Mouse (Mus musculus) common myeloid progenitor, adult 5-6 weeks (primary cell): ENCODE measurements around the gene Hdac5. TPM values are rescaled to one million over a fixed set of nuclear protein-coding genes. Genes with fewer than 3 reads are reported as not detected.

Source experiments
- ATAC-seq: replicated peaks from 2 replicates; pipeline ENCODE4 v1.8.0; 2016; ENCODE audit warnings: low read depth, mild to moderate bottlenecking, moderate TSS enrichment, inconsistent platforms; ENCODE audit not compliant: poor library complexity, severe bottlenecking
- total RNA-seq: library from RNA; stranded (forward); fragments of 200-1000, 187-1606 nt; gene quantifications from 2 replicates; pipeline ENCODE4 v1.2.3, GENCODE M21; 2017

Gene Hdac5
- total RNA-seq, 1 experiment from 2014 or later, result 20.7 TPM

DNA sequence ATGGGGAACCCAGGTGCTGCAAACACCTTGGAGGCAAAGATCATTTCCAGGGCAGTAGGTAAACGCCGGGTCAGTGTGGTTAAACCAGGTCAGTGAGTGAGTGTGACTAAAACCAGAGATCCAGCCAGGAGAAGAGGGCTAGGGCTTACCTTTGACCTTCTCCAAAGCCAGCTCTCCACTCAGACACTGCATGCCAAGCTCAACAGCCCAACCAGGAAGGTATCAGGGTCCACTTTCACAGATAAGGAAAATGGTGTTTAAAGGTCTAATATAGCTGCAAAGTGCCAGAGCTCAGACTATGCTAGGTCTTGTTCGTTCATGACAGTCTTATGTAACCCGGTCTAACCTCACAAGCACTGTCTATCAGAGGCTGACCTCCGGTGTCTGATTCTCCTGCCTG is 11.3 kb upstream of the Hdac5 start:
- ATAC-seq, result no peak

- ATAC-seq, result no peak
Observed at GRCm38 (mm10) chr11:102240636-102241035, 10.7 kb upstream of the Hdac5 start.

DNA sequence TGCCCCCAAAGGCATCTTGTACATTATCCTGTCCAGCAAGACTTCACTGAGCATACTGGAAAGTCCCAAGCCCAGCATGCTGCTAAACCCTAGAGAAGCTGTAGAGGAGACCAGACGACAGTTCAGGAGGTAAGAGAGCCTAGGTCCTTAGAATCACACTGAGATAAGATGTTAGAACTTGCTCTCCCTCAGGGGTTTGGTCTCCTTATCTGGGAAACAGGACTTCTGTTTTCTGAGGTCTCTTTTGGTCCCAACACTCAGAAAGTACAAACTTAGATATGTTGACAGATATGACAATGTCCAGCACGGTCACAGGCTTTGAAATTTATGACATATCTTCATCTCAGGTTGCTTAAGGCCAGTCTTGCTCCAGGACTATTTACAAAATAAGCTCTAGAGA is 6.1 kb upstream of the Hdac5 start:
- no peak for ATAC-seq

DNA sequence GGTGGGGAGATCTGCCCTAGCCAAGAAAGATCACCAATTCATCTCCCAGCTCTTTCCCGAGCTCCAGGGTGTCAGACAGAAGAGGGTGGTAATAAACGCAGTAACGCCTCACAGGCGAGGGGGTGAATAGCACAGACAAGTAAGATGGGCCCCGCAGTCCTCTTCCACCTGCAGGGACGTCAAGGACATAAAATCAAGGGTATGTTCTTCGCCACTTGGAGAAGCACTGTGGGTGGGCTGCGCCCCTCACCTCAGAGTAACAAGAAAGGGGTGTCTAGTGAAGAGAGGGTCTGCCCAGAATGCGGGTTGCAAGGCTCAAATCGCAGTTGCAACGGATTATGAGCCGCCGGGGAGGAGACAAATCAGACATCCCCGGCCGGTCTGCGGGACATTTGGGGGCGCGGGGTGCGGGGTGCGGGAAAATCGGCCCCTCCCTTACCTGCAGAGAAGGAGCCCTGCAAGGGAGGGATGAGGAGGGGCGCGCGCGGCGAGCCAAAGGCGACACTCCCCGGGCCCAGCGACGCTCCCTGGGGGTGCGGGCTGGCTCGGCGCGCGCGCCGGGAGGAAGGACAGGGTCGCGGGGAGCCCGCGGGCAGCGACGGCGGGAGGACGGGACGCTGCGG is 524 bp downstream of the Hdac5 start:
- ATAC-seq, result 0 out of 2 replicates have a peak, but pooled peaks have one; percentile 19

DNA sequence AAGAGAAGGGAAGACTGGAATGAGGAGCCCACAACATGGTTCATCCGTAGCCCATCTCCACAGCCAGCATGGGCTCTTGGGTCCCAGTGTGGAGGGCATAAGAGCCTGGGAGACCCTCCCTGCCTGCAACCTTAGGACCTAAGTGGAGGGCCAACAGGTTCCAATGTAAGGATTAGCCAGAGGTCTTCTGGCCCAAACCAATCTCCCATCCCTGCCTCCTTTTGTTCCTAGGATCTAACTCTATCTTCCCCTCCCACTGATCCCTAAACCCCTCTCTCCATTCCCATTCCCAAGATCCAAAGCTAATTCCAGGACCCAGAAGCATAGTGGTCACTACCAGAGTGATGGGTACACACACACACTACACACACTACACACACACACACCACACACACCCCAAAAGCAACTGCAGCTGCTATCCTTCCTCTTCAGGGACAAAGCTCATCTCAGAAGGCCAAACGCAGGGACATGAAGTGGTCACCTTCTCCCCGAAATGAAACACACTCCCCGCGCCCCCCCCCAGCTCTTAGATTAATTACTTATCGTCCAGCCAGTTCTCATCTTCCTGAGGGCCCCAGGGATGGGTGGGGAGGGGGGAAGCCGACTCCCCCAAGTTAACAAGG is 1.2 kb downstream of the Hdac5 start:
- no peak for ATAC-seq

DNA sequence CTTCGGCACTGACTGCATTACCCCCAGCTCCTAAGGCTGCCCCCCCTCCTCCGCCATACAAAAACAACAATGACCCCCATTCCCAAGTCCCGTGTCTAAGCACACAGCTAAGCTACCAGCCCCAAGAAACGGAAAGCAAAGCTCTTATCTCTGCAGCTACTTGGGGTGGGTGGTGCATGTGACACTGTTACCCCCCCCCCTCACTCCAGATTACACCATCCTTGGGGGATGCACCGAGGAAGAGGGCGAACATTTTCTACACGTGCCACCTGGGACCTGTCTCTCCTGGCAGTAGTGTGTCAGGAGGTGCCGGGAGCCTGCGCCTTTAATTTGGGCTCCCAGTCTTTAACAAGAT is 1.8 kb downstream of the Hdac5 start:
- ATAC-seq, result no peak

GRCm38 (mm10) chr11:102227270-102228190 is 2.4 kb downstream of the Hdac5 start:
- no peak for ATAC-seq

- ATAC-seq, result no peak
Observed at GRCm38 (mm10) chr11:102226067-102226978, 3.6 kb downstream of the Hdac5 start.

- ATAC-seq, result no peak
Observed at GRCm38 (mm10) chr11:102225221-102225620, 4.7 kb downstream of the Hdac5 start.

- no peak for ATAC-seq
Observed at GRCm38 (mm10) chr11:102224686-102225085, 5.3 kb downstream of the Hdac5 start.

GRCm38 (mm10) chr11:102223166-102223565 is 6.8 kb downstream of the Hdac5 start:
- ATAC-seq, result peak; percentile 29; the same call in 1 of the 2 replicates

DNA sequence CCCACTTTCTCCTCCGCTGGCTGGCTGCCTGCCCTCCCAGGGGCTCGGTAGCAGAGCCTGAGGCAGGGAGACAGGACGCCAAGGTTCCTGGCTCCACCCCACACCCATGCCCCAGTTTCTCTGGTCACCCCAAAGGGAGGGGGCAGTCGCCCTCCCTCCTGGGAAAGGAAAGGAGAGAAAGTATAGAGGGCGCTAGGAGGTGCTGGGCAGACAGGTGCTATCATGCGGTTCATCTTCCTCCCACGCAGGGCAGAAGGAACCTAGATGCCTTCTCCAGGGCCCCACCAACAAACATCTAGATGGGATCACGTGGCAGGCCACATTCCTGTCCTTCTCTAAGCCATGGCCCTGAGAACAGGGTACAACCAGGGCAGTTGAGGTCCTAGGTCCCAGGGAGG is 8.0 kb downstream of the Hdac5 start:
- no peak for ATAC-seq

- no peak for ATAC-seq
Observed at GRCm38 (mm10) chr11:102221243-102221953, 8.6 kb downstream of the Hdac5 start.

- no peak for ATAC-seq
Observed at GRCm38 (mm10) chr11:102220451-102220850, 9.5 kb downstream of the Hdac5 start.

DNA sequence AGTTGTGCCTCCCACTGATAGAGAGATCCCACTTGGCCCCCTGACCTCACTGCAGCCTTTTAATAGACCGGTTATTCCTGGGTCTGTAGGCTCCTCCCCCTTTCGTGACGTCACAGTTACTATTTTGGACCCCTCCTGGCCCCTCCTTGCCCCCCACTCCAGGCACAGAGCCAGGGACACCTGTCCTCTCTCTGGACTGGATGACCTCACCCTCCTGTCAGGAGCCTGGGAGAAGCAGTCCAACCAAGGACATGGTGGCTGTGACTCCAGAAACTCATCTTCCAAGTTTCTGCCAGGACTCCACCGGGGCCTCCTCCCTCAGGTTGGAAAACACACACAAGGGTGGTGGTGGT is 10.0 kb downstream of the Hdac5 start:
- ATAC-seq, result no peak

DNA sequence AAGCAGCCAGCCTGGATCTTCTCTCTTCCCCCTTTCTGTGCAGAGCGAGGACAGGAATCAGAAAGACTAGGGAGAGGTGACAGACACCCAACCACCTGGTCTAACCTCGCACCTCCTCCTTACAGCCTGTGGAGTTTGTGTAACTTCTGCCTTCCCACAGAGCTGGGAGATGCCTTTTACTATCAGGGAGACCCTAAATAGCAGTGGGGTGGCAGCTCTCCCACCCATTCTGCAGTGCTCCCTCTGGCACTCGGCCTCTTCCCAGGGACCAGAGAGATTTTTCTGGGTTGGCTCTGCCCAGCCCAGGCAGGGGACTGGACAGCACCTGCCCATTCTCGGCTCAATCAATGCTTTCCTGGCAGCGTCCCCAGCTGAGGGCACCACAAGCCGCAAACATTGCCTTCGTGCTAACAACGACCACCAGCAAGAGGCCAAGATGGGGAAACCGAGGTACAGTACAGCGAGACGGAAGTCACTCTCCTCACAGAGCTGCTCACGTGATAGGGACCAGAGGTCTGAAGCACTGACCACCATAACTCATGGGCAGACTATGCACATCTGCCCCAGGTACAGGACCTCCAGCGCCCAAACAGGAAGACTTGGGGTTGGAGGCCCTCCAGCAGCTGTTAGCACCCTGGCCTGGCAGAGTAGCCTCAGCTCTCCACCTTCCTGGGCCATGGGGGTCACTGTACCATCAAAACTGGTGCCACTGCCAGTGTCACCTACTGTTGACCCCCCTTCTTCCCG is 10.5 kb downstream of the Hdac5 start:
- no peak for ATAC-seq

DNA sequence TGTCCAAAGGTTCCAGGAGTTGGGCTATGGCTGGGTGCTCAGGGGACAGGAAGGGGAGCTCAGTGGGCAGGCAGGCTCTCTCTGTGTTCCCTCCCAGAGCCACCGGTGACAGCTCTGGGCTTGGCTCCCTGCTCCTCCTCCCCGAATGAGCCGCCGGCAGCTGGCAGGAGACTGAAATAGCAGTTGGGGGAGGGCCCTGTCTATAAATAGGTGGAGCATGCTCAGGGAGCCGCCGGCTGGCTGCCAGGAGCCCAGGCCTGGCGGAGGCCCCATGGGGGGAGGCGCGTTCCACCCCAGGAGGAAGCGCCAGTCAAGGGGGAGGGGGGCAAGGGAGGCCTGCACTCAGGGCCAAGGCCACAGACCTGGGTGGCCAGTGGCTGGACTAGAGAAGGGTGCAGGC is 11.2 kb downstream of the Hdac5 start:
- ATAC-seq, result peak; percentile 85

DNA sequence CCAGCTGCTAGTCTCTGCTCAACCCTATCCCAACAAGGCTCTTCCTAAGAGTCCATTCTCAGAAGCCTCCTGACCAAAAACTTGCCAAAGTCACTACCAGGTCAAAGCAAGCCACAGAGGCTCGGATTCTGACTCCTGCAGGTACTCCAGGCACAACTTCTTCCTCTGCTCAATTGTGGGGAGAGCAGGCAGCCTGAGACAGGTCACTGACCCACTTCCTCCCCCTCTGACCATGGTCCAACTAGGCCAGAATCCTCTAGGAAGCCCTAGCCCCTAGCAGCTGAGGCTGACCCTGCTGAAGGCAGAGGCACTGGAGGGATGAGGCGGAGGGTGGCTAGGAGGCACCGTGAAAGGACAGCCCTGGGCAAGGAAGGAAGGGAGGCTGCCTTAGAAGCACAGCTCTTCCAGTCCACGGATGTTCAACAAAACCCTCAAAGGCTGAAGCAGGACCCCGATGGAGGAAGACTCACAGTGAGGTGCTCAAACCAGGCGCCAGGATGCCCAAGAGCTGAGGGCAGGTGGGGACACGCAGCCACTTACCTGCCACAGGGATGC is 12.0 kb downstream of the Hdac5 start:
- ATAC-seq, result no peak

GRCm38 (mm10) chr11:102217396-102217795 is 12.6 kb downstream of the Hdac5 start:
- ATAC-seq, result no peak
